Mouse (Mus musculus) heart, postnatal 0 days (tissue): ENCODE measurements around the gene Ifit2.

Experiments used
- CTCF ChIP-seq: IDR thresholded peaks from 2 replicates; pipeline ENCODE4 v1.5.1; 2016; ENCODE audit warnings: antibody characterized with exemption, control low read depth, low read depth
- EP300 ChIP-seq: IDR thresholded peaks from 2 replicates; pipeline ENCODE4 v1.6.1; 2016; ENCODE audit warnings: antibody characterized with exemption, low read depth

GRCm38 (mm10) chr19:34526941-34527682 lies 23.4 kb upstream of the Ifit2 start, which contains the start of gene Lipa:
- TF ChIP-seq CTCF (no peak), EP300 (no peak)
